Mouse (Mus musculus): ENCODE results near the gene Rab6a. TPM values are rescaled to one million over a fixed set of nuclear protein-coding genes. Genes with fewer than 3 reads are reported as not detected.

Gene Rab6a
- polyA plus RNA-seq, 1 experiment from 2014 or later = 119 TPM

- Histone ChIP-seq H3K27ac (replicated peaks in 1 of 2; ENCODE audit: control insufficient read depth in 1 of 2, insufficient read depth in 1 of 2, low read depth in 2 of 2, low read length in 2 of 2) (peak overlapping the region; percentile 76 to 94), H3K4me3 (ENCODE audit: control insufficient read depth in 1 of 2, insufficient read depth in 1 of 2, low read depth in 1 of 2, low read length in 2 of 2) (peak overlapping the region; percentile 40 to 62; a peak in 3 of 4 replicates), H3K4me2 (ENCODE audit: low read length) (peak overlapping the region; percentile 50), H3K9ac (ENCODE audit: low read length) (peak overlapping the region; percentile 62), H3K9me3 (ENCODE audit: control insufficient read depth, low read length) (no peaks in the 10 kb centered on the region), H3K36me3 (ENCODE audit: control insufficient read depth, insufficient read depth, low read length) (no peaks in the 10 kb centered on the region), H3K4me1 (ENCODE audit: control insufficient read depth in 2 of 2, insufficient read depth in 2 of 2, low read length in 2 of 2) (no peaks in the 10 kb centered on the region), H3K27me3 (ENCODE audit: control insufficient read depth, insufficient read depth, low read length) (no peaks in the 10 kb centered on the region)
- 8% methylated on average over 2 of the region's 2 CpGs for WGBS
- no peak for ATAC-seq (ENCODE audit: insufficient number of reproducible peaks, insufficient read depth, low FRiP score, low read depth)
Measured at GRCm38 (mm10) chr7:100591522-100591852, 15.7 kb upstream of the Rab6a start.

GRCm38 (mm10) chr7:100593349-100593748 lies 13.9 kb upstream of the Rab6a start:
- ATAC-seq (ENCODE audit: insufficient number of reproducible peaks, insufficient read depth, low FRiP score, low read depth) = no peak
- Histone ChIP-seq H3K27ac (replicated peaks in 1 of 2; ENCODE audit: control insufficient read depth in 1 of 2, insufficient read depth in 1 of 2, low read depth in 2 of 2, low read length in 2 of 2) (no peak overlapping the region), H3K9ac (ENCODE audit: low read length) (no peak overlapping the region), H3K4me2 (ENCODE audit: low read length) (no peak overlapping the region), H3K36me3 (ENCODE audit: control insufficient read depth, insufficient read depth, low read length) (no peaks in the 10 kb centered on the region), H3K4me3 (ENCODE audit: control insufficient read depth in 1 of 2, insufficient read depth in 1 of 2, low read depth in 1 of 2, low read length in 2 of 2) (no peak overlapping the region), H3K9me3 (ENCODE audit: control insufficient read depth, low read length) (no peaks in the 10 kb centered on the region), H3K27me3 (ENCODE audit: control insufficient read depth, insufficient read depth, low read length) (no peaks in the 10 kb centered on the region), H3K4me1 (ENCODE audit: control insufficient read depth in 2 of 2, insufficient read depth in 2 of 2, low read length in 2 of 2) (no peaks in the 10 kb centered on the region)

- Histone ChIP-seq H3K4me1 (ENCODE audit: control insufficient read depth in 2 of 2, insufficient read depth in 2 of 2, low read length in 2 of 2) (no peaks in the 10 kb centered on the region), H3K9me3 (ENCODE audit: control insufficient read depth, low read length) (no peaks in the 10 kb centered on the region), H3K4me3 (ENCODE audit: control insufficient read depth in 1 of 2, insufficient read depth in 1 of 2, low read depth in 1 of 2, low read length in 2 of 2) (no peak overlapping the region), H3K27me3 (ENCODE audit: control insufficient read depth, insufficient read depth, low read length) (no peaks in the 10 kb centered on the region), H3K9ac (ENCODE audit: low read length) (no peak overlapping the region; the same call in 1 of the 2 replicates), H3K36me3 (ENCODE audit: control insufficient read depth, insufficient read depth, low read length) (no peaks in the 10 kb centered on the region), H3K4me2 (ENCODE audit: low read length) (no peak overlapping the region), H3K27ac (replicated peaks in 1 of 2; ENCODE audit: control insufficient read depth in 1 of 2, insufficient read depth in 1 of 2, low read depth in 2 of 2, low read length in 2 of 2) (no peak overlapping the region)
- no peak for ATAC-seq (ENCODE audit: insufficient number of reproducible peaks, insufficient read depth, low FRiP score, low read depth)
- WGBS = 62% methylated on average over 5 of the region's 5 CpGs
Measured at GRCm38 (mm10) chr7:100600211-100600610, 7.0 kb upstream of the Rab6a start.

GRCm38 (mm10) chr7:100608130-100608741 lies 1.0 kb downstream of the Rab6a start, which contains the start of gene Mrpl48:
TSS of gene Mrpl48 (minus strand) at chr7:100608301.
- ATAC-seq (ENCODE audit: insufficient number of reproducible peaks, insufficient read depth, low FRiP score, low read depth) = peak; percentile 25
- H3K9me3 ChIP-seq (ENCODE audit: control insufficient read depth, low read length) = no peaks in the 10 kb centered on the region
- peaks cover 2 to 9% of the 10 kb centered on the region in 2 experiments; a peak in 3 of 4 replicates for H3K4me1 ChIP-seq (ENCODE audit: control insufficient read depth in 2 of 2, insufficient read depth in 2 of 2, low read length in 2 of 2)
- H3K27me3 ChIP-seq (ENCODE audit: control insufficient read depth, insufficient read depth, low read length) = no peaks in the 10 kb centered on the region
- peak within 1 kb of the TSS; percentile 84 for H3K4me2 ChIP-seq (ENCODE audit: low read length)
- no peaks in the 10 kb centered on the region for H3K36me3 ChIP-seq (ENCODE audit: control insufficient read depth, insufficient read depth, low read length)
- H3K27ac ChIP-seq (replicated peaks in 1 of 2; ENCODE audit: control insufficient read depth in 1 of 2, insufficient read depth in 1 of 2, low read depth in 2 of 2, low read length in 2 of 2) = peak within 1 kb of the TSS; percentile 95 to 100
- WGBS = under 1% methylated on average over 43 of the region's 43 CpGs
- H3K4me3 ChIP-seq (ENCODE audit: control insufficient read depth in 1 of 2, insufficient read depth in 1 of 2, low read depth in 1 of 2, low read length in 2 of 2) = peak within 1 kb of the TSS; percentile 95 to 100
- H3K9ac ChIP-seq (ENCODE audit: low read length) = peak within 1 kb of the TSS; percentile 100

GRCm38 (mm10) chr7:100608910-100609309 lies 1.7 kb downstream of the Rab6a start:
- Histone ChIP-seq H3K4me2 (ENCODE audit: low read length) (peak overlapping the region; percentile 84), H3K4me1 (ENCODE audit: control insufficient read depth in 2 of 2, insufficient read depth in 2 of 2, low read length in 2 of 2) (peaks cover 2 to 9% of the 10 kb centered on the region in 2 experiments; a peak in 3 of 4 replicates), H3K4me3 (ENCODE audit: control insufficient read depth in 1 of 2, insufficient read depth in 1 of 2, low read depth in 1 of 2, low read length in 2 of 2) (peak overlapping the region; percentile 95 to 100), H3K36me3 (ENCODE audit: control insufficient read depth, insufficient read depth, low read length) (no peaks in the 10 kb centered on the region), H3K9me3 (ENCODE audit: control insufficient read depth, low read length) (no peaks in the 10 kb centered on the region), H3K9ac (ENCODE audit: low read length) (peak overlapping the region; percentile 100), H3K27me3 (ENCODE audit: control insufficient read depth, insufficient read depth, low read length) (no peaks in the 10 kb centered on the region), H3K27ac (replicated peaks in 1 of 2; ENCODE audit: control insufficient read depth in 1 of 2, insufficient read depth in 1 of 2, low read depth in 2 of 2, low read length in 2 of 2) (peak overlapping the region; percentile 95 to 100; a peak in 2 of 4 replicates)
- WGBS = 16% methylated on average over 4 of the region's 4 CpGs
- no peak for ATAC-seq (ENCODE audit: insufficient number of reproducible peaks, insufficient read depth, low FRiP score, low read depth)

GRCm38 (mm10) chr7:100616121-100616857 lies 9.1 kb downstream of the Rab6a start:
- H3K4me1 ChIP-seq (ENCODE audit: control insufficient read depth in 2 of 2, insufficient read depth in 2 of 2, low read length in 2 of 2) = 0 out of 4 replicates have a peak, but pooled peaks cover 0 to 3% of the 10 kb centered on the region in 2 experiments
- H3K27me3 ChIP-seq (ENCODE audit: control insufficient read depth, insufficient read depth, low read length) = no peaks in the 10 kb centered on the region
- WGBS = 83% methylated on average over 4 of the region's 4 CpGs
- no peak overlapping the region for H3K4me2 ChIP-seq (ENCODE audit: low read length)
- H3K9me3 ChIP-seq (ENCODE audit: control insufficient read depth, low read length) = no peaks in the 10 kb centered on the region
- ATAC-seq (ENCODE audit: insufficient number of reproducible peaks, insufficient read depth, low FRiP score, low read depth) = no peak
- no peak overlapping the region for H3K4me3 ChIP-seq (ENCODE audit: control insufficient read depth in 1 of 2, insufficient read depth in 1 of 2, low read depth in 1 of 2, low read length in 2 of 2)
- no peak overlapping the region for H3K27ac ChIP-seq (replicated peaks in 1 of 2; ENCODE audit: control insufficient read depth in 1 of 2, insufficient read depth in 1 of 2, low read depth in 2 of 2, low read length in 2 of 2)
- H3K36me3 ChIP-seq (ENCODE audit: control insufficient read depth, insufficient read depth, low read length) = no peaks in the 10 kb centered on the region
- H3K9ac ChIP-seq (ENCODE audit: low read length) = no peak overlapping the region

- whole genome bisulfite sequencing = 83% methylated on average over 2 of the region's 2 CpGs
- H3K36me3 ChIP-seq (ENCODE audit: control insufficient read depth, insufficient read depth, low read length) = peaks cover 4% of the 10 kb centered on the region
- no peaks in the 10 kb centered on the region for H3K9me3 ChIP-seq (ENCODE audit: control insufficient read depth, low read length)
- no peaks in the 10 kb centered on the region for H3K27me3 ChIP-seq (ENCODE audit: control insufficient read depth, insufficient read depth, low read length)
- H3K4me1 ChIP-seq (ENCODE audit: control insufficient read depth in 2 of 2, insufficient read depth in 2 of 2, low read length in 2 of 2) = 0 out of 4 replicates have a peak, but pooled peaks cover 0 to 3% of the 10 kb centered on the region in 2 experiments
- no peak overlapping the region for H3K4me2 ChIP-seq (ENCODE audit: low read length)
- no peak overlapping the region for H3K27ac ChIP-seq (replicated peaks in 1 of 2; ENCODE audit: control insufficient read depth in 1 of 2, insufficient read depth in 1 of 2, low read depth in 2 of 2, low read length in 2 of 2)
- H3K9ac ChIP-seq (ENCODE audit: low read length) = no peak overlapping the region
- ATAC-seq (ENCODE audit: insufficient number of reproducible peaks, insufficient read depth, low FRiP score, low read depth) = no peak
- no peak overlapping the region for H3K4me3 ChIP-seq (ENCODE audit: control insufficient read depth in 1 of 2, insufficient read depth in 1 of 2, low read depth in 1 of 2, low read length in 2 of 2)
Measured at GRCm38 (mm10) chr7:100622277-100622676, 15.1 kb downstream of the Rab6a start.
